In the genomic region with DNA sequence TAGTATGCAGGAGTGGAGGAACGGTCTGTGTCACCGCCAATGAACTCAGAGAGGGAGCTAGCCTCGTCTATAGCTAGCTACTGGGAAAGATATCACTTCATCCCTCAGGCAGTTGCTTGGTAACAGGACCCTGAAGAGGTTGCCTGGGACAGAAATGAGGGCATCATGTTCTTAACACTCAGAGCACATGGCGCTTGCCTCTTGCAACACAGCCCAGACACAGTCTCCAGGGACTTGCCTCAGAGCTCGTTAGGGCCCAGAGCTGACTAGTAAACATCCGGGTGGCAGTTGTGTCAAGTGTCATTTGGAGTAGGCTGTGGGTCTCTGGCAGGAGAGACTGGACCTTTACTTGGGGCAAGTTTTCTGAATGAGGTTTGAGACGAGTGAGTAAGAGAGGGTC, we compare ENCODE assay signal across 21 mouse cellular contexts. TPM values are rescaled to one million over a fixed set of nuclear protein-coding genes. Genes with fewer than 3 reads are reported as not detected.
DNase-seq lines count a peak whose midpoint lies in the region; ATAC-seq and TF ChIP-seq lines count a peak whose summit lies in the region.
"Had no signal": no experiment of that assay in that cellular context is flagged by ENCODE, and none has a peak within 500 bp of the region (broad histone marks: within the 10 kb centered on the region; RNA-seq: fewer than 3 reads in every experiment).

No protein-coding gene starts in this region.

- no peak overlapping the region for H3K27ac ChIP-seq in lung, embryonic 16.5 days (ENCODE audit: low read length)
- no peak overlapping the region for H3K27ac ChIP-seq in intestine, embryonic 16.5 days (ENCODE audit: low read length)
- H3K27ac ChIP-seq: embryonic facial prominence, embryonic 12.5 days; hindbrain, embryonic 12.5 days; kidney, postnatal 0 days; limb, embryonic 12.5 days; liver, embryonic 13.5 days; macrophage; midbrain, embryonic 13.5 days; stomach, embryonic 15.5 days had no signal

- no peaks in the 10 kb centered on the region for H3K27me3 ChIP-seq in lung, embryonic 16.5 days (ENCODE audit: control insufficient read depth, insufficient read depth, low read depth, low read length)
- H3K27me3 ChIP-seq in intestine, embryonic 16.5 days (replicated peaks; ENCODE audit: control insufficient read depth, insufficient read depth, low read length): no peaks in the 10 kb centered on the region
- H3K27me3 ChIP-seq: embryonic facial prominence, embryonic 12.5 days; hindbrain, embryonic 12.5 days; limb, embryonic 12.5 days; liver, embryonic 13.5 days; midbrain, embryonic 13.5 days; stomach, embryonic 15.5 days had no signal

- no peaks in the 10 kb centered on the region for H3K9me3 ChIP-seq in lung, embryonic 16.5 days (ENCODE audit: control insufficient read depth, low read length)
- H3K9me3 ChIP-seq in intestine, embryonic 16.5 days (ENCODE audit: control insufficient read depth, low read length): no peaks in the 10 kb centered on the region
- H3K9me3 ChIP-seq: embryonic facial prominence, embryonic 12.5 days; hindbrain, embryonic 12.5 days; limb, embryonic 12.5 days; liver, embryonic 13.5 days; midbrain, embryonic 13.5 days; stomach, embryonic 15.5 days had no signal

- no peak for TF ChIP-seq POLR2A in lung, adult 2 months (IDR thresholded peaks at IDR 0.05; ENCODE audit: borderline replicate concordance, extremely low read depth, low read depth, low read length)

- H3K36me3 ChIP-seq in lung, embryonic 16.5 days (ENCODE audit: control insufficient read depth, insufficient read depth, low read length): no peaks in the 10 kb centered on the region
- no peaks in the 10 kb centered on the region for H3K36me3 ChIP-seq in intestine, embryonic 16.5 days (ENCODE audit: control insufficient read depth, insufficient read depth, low read length)
- H3K36me3 ChIP-seq: embryonic facial prominence, embryonic 12.5 days; hindbrain, embryonic 12.5 days; limb, embryonic 12.5 days; liver, embryonic 13.5 days; midbrain, embryonic 13.5 days; stomach, embryonic 15.5 days had no signal

- no peak overlapping the region for H3K9ac ChIP-seq in lung, embryonic 16.5 days (ENCODE audit: low read length)
- H3K9ac ChIP-seq in intestine, embryonic 16.5 days (ENCODE audit: low read depth, low read length): no peak overlapping the region
- H3K9ac ChIP-seq: embryonic facial prominence, embryonic 12.5 days; hindbrain, embryonic 12.5 days; limb, embryonic 12.5 days; liver, embryonic 13.5 days; midbrain, embryonic 13.5 days; stomach, embryonic 15.5 days had no signal

- TF ChIP-seq CTCF in lung, adult 2 months (IDR thresholded peaks at IDR 0.05; ENCODE audit: insufficient read depth, low read length): no peak

- DNase-seq in heart, adult 11 months: peak; percentile 97
- DNase-seq in heart, postnatal 4 days: no peak
- no peak for DNase-seq in lung, adult 2 months
- DNase-seq in gastrocnemius, adult 8-10 months (ENCODE audit: low spot score in 2 of 2): peak; percentile 52 to 61
- DNase-seq in lung, postnatal 36 days: peak; percentile 59
- DNase-seq: cerebellum, adult 2 months; layer of hippocampus, adult 9-11 months; liver, embryonic 13.5 days; right cerebral cortex, adult 18-20 months; spleen, adult 18-20 months had no signal

- peak; percentile 31; the same call in 1 of the 2 replicates for ATAC-seq in lung, embryonic 16.5 days (ENCODE audit: low read depth)
- ATAC-seq in intestine, embryonic 16.5 days: no peak
- ATAC-seq: forebrain, embryonic 16.5 days; midbrain, embryonic 13.5 days had no signal

- H3K4me1 ChIP-seq in lung, embryonic 16.5 days (replicated peaks; ENCODE audit: control insufficient read depth, insufficient read depth, low read length): no peaks in the 10 kb centered on the region
- H3K4me1 ChIP-seq in lung, adult 2 months (ENCODE audit: control insufficient read depth, insufficient read depth, low read length): no peaks in the 10 kb centered on the region; the same call in 1 of the 2 replicates
- H3K4me1 ChIP-seq in intestine, embryonic 16.5 days (ENCODE audit: control insufficient read depth, insufficient read depth, low read length): no peaks in the 10 kb centered on the region
- H3K4me1 ChIP-seq: embryonic facial prominence, embryonic 12.5 days; limb, embryonic 12.5 days; liver, embryonic 13.5 days; stomach, embryonic 15.5 days had no signal

- 59% methylated on average over 7 of the region's 7 CpGs for WGBS in lung, embryonic 16.5 days
- 64% methylated on average over 7 of the region's 7 CpGs for WGBS in lung, adult 2 months
- WGBS in intestine, embryonic 16.5 days: 79% methylated on average over 7 of the region's 7 CpGs

- no peak overlapping the region for H3K4me2 ChIP-seq in lung, embryonic 16.5 days (ENCODE audit: low read depth, low read length)
- no peak overlapping the region for H3K4me2 ChIP-seq in intestine, embryonic 16.5 days (ENCODE audit: low read depth, low read length)
- H3K4me2 ChIP-seq: embryonic facial prominence, embryonic 12.5 days; hindbrain, embryonic 12.5 days; limb, embryonic 12.5 days; liver, embryonic 13.5 days; midbrain, embryonic 13.5 days; stomach, embryonic 15.5 days had no signal

- no peak overlapping the region for H3K4me3 ChIP-seq in lung, embryonic 16.5 days (ENCODE audit: low read length)
- H3K4me3 ChIP-seq in lung, adult 2 months (replicated peaks; ENCODE audit: extremely low read depth, low read depth, low read length): no peak overlapping the region
- H3K4me3 ChIP-seq in intestine, embryonic 16.5 days (ENCODE audit: low read length): no peak overlapping the region
- H3K4me3 ChIP-seq: embryonic facial prominence, embryonic 12.5 days; hindbrain, embryonic 12.5 days; limb, embryonic 12.5 days; liver, embryonic 13.5 days; midbrain, embryonic 13.5 days; stomach, embryonic 15.5 days had no signal

RNA-seq across cellular contexts. Expression of a gene that starts 58.5 kb away (rescaled TPM):
- total RNA-seq in heart, postnatal 4 days (2021): under 1 TPM in 1 of 2 experiments, not detected in 1; 0.32 TPM
- not detected in 2 replicates for polyA plus RNA-seq in lung, embryonic 16.5 days (2015; fragmentation: Nextera tagmentation; extraction: Ambion mirVana)
- polyA plus RNA-seq in lung, adult 2 months (2012; rRNA removed): 0.09 TPM in 1 of 2 replicates, not detected in the other
- not detected for total RNA-seq in gastrocnemius, adult 8-10 months (2022)
- 7.2 and 10.3 TPM in 2 replicates for polyA plus RNA-seq in intestine, embryonic 16.5 days (2015; fragmentation: Nextera tagmentation; extraction: Ambion mirVana)
- total RNA-seq: gastrocnemius, postnatal 36 days had no signal
- polyA plus RNA-seq: cerebellum, adult 2 months; forebrain, embryonic 16.5 days; hindbrain, embryonic 12.5 days; limb, embryonic 12.5 days; midbrain, embryonic 13.5 days had no signal

Comparison
In these comparisons a context has a peak if more than half of its experiments do, and no peak if none do; other contexts are left out.
1. DNase-seq: peak in heart, adult 11 months (single experiment), gastrocnemius, adult 8-10 months (2 of 2) and lung, postnatal 36 days (single experiment); none in heart, postnatal 4 days (single experiment) and lung, adult 2 months (single experiment).